Mouse (Mus musculus): ENCODE results near the gene Csf2ra. TPM values are rescaled to one million over a fixed set of nuclear protein-coding genes. Genes with fewer than 3 reads are reported as not detected.
A peak's percentile ranks its signal among the peaks of the same experiment; 100 is the strongest.

Csf2ra gene
- total and polyA plus RNA-seq, 3 experiments: 2.3 to 10.4 (median 4.3) TPM

GRCm38 (mm10) chr19:61244721-61245436, 16.6 kb upstream of the Csf2ra start:
- in situ Hi-C loops (cut with MboI; ENCODE audit: low pct_ligation_motif_present, low pct_unique_long_range_greater_than_20kb, low sequenced_read_pairs): no loop called here
- H3K4me3 ChIP-seq (replicated peaks in 1 of 3; ENCODE audit: low read depth in 2 of 3, low read length in 2 of 3, poor library complexity in 1 of 3): no peak overlapping the region
- peak; percentile 39; the same call in 1 of the 2 replicates for TF ChIP-seq POLR2A (IDR thresholded peaks at IDR 0.05; ENCODE audit: low read depth, low read length)
- peak; percentile 66; the same call in 1 of the 2 replicates for TF ChIP-seq TBP (conservative IDR thresholded peaks at IDR 0.05; ENCODE audit: low read depth, low read length)
- TF ChIP-seq EP300 (IDR thresholded peaks at IDR 0.05; ENCODE audit: low read length): peak; percentile 59
- no peak for TF ChIP-seq ZNF384 (IDR thresholded peaks at IDR 0.05; ENCODE audit: low read depth, low read length)
- no peak for TF ChIP-seq RCOR1 (conservative IDR thresholded peaks at IDR 0.05; ENCODE audit: low read depth, low read length)
- TF ChIP-seq MAX (IDR thresholded peaks at IDR 0.05; ENCODE audit: low read length): peak; percentile 35; the same call in 1 of the 2 replicates
- TF ChIP-seq TCF12 (IDR thresholded peaks at IDR 0.05; ENCODE audit: low read depth, low read length): no peak
- TF ChIP-seq MAZ (IDR thresholded peaks at IDR 0.05; ENCODE audit: low read depth, low read length): no peak
- TF ChIP-seq HCFC1 (IDR thresholded peaks at IDR 0.05; ENCODE audit: low read depth, low read length): 0 out of 2 replicates have a peak, but pooled peaks have one; percentile 28
- no peak for TF ChIP-seq CTCF (conservative IDR thresholded peaks at IDR 0.05 in 1 of 2, IDR thresholded peaks at IDR 0.05 in 1 of 2; ENCODE audit: low read depth in 2 of 2, low read length in 2 of 2)
- peak; percentile 70 for TF ChIP-seq ELF1 (IDR thresholded peaks at IDR 0.05; ENCODE audit: low read depth, low read length)
- no peaks in the 10 kb centered on the region for H3K36me3 ChIP-seq (replicated peaks in 1 of 2; ENCODE audit: control insufficient read depth in 1 of 2, insufficient read depth in 1 of 2, low read length in 1 of 2)
- no peaks in the 10 kb centered on the region for H3K79me2 ChIP-seq (replicated peaks; ENCODE audit: control insufficient read depth, extremely low read depth, insufficient read depth, poor library complexity, severe bottlenecking)
- DNase-seq (ENCODE audit: extremely low read depth): peak; percentile 76
- H3K4me1 ChIP-seq (ENCODE audit: control insufficient read depth in 1 of 2, insufficient read depth in 2 of 2): peaks cover 10 to 23% of the 10 kb centered on the region in 2 experiments; a peak in 3 of 4 replicates
- H3K27ac ChIP-seq (ENCODE audit: insufficient read depth, low read depth): peak overlapping the region; percentile 24; the same call in 1 of the 2 replicates
- H3K9ac ChIP-seq (ENCODE audit: insufficient read depth, low read depth): peak overlapping the region; percentile 33; the same call in 1 of the 2 replicates
- no peaks in the 10 kb centered on the region for H3K27me3 ChIP-seq (replicated peaks)
- H3K4me2 ChIP-seq (ENCODE audit: insufficient read depth, low read depth, poor library complexity, severe bottlenecking): peak overlapping the region; percentile 70; the same call in 1 of the 2 replicates
- dilution Hi-C loops (cut with MboI; ENCODE audit: extremely low pct_ligation_motif_present, extremely low pct_unique_long_range_greater_than_20kb, low sequenced_read_pairs): no loop called here
- H3K9me3 ChIP-seq (replicated peaks; ENCODE audit: low read length): no peaks in the 10 kb centered on the region

GRCm38 (mm10) chr19:61237967-61238366, 9.7 kb upstream of the Csf2ra start:
- no peaks in the 10 kb centered on the region for H3K79me2 ChIP-seq (replicated peaks; ENCODE audit: control insufficient read depth, extremely low read depth, insufficient read depth, poor library complexity, severe bottlenecking)
- H3K27ac ChIP-seq (ENCODE audit: insufficient read depth, low read depth): no peak overlapping the region
- no peaks in the 10 kb centered on the region for H3K36me3 ChIP-seq (replicated peaks in 1 of 2; ENCODE audit: control insufficient read depth in 1 of 2, insufficient read depth in 1 of 2, low read length in 1 of 2)
- no peak for DNase-seq (ENCODE audit: extremely low read depth)
- dilution Hi-C loops (cut with MboI; ENCODE audit: extremely low pct_ligation_motif_present, extremely low pct_unique_long_range_greater_than_20kb, low sequenced_read_pairs): no loop called here
- peaks cover 0 to 7% of the 10 kb centered on the region in 2 experiments; a peak in 2 of 4 replicates for H3K4me1 ChIP-seq (ENCODE audit: control insufficient read depth in 1 of 2, insufficient read depth in 2 of 2)
- in situ Hi-C loops (cut with MboI; ENCODE audit: low pct_ligation_motif_present, low pct_unique_long_range_greater_than_20kb, low sequenced_read_pairs): no loop called here
- TF ChIP-seq EP300 (IDR thresholded peaks at IDR 0.05; ENCODE audit: low read length) (0 out of 2 replicates have a peak, but pooled peaks have one; percentile 26), TCF12 (IDR thresholded peaks at IDR 0.05; ENCODE audit: low read depth, low read length) (no peak)
- H3K9ac ChIP-seq (ENCODE audit: insufficient read depth, low read depth): no peak overlapping the region
- H3K4me2 ChIP-seq (ENCODE audit: insufficient read depth, low read depth, poor library complexity, severe bottlenecking): no peak overlapping the region
- no peaks in the 10 kb centered on the region for H3K27me3 ChIP-seq (replicated peaks)
- no peaks in the 10 kb centered on the region for H3K9me3 ChIP-seq (replicated peaks; ENCODE audit: low read length)
- no peak overlapping the region for H3K4me3 ChIP-seq (replicated peaks in 1 of 3; ENCODE audit: low read depth in 2 of 3, low read length in 2 of 3, poor library complexity in 1 of 3)

- in situ Hi-C loops (cut with MboI; ENCODE audit: low pct_ligation_motif_present, low pct_unique_long_range_greater_than_20kb, low sequenced_read_pairs) (no loop called here), dilution Hi-C loops (cut with MboI; ENCODE audit: extremely low pct_ligation_motif_present, extremely low pct_unique_long_range_greater_than_20kb, low sequenced_read_pairs) (no loop called here)
- no peak for DNase-seq (ENCODE audit: extremely low read depth)
- Histone ChIP-seq H3K27ac (ENCODE audit: insufficient read depth, low read depth) (no peak overlapping the region), H3K36me3 (replicated peaks in 1 of 2; ENCODE audit: control insufficient read depth in 1 of 2, insufficient read depth in 1 of 2, low read length in 1 of 2) (no peaks in the 10 kb centered on the region), H3K79me2 (replicated peaks; ENCODE audit: control insufficient read depth, extremely low read depth, insufficient read depth, poor library complexity, severe bottlenecking) (no peaks in the 10 kb centered on the region), H3K4me2 (ENCODE audit: insufficient read depth, low read depth, poor library complexity, severe bottlenecking) (no peak overlapping the region), H3K9me3 (replicated peaks; ENCODE audit: low read length) (no peaks in the 10 kb centered on the region), H3K27me3 (replicated peaks) (no peaks in the 10 kb centered on the region), H3K9ac (ENCODE audit: insufficient read depth, low read depth) (no peak overlapping the region), H3K4me1 (ENCODE audit: control insufficient read depth in 1 of 2, insufficient read depth in 2 of 2) (peaks cover 0 to 13% of the 10 kb centered on the region in 2 experiments; a peak in 2 of 4 replicates), H3K4me3 (replicated peaks in 1 of 3; ENCODE audit: low read depth in 2 of 3, low read length in 2 of 3, poor library complexity in 1 of 3) (no peak overlapping the region)
- TF ChIP-seq ZMIZ1 (IDR thresholded peaks at IDR 0.05; ENCODE audit: low read depth, low read length) (no peak), RCOR1 (conservative IDR thresholded peaks at IDR 0.05; ENCODE audit: low read depth, low read length) (no peak), MXI1 (IDR thresholded peaks at IDR 0.05; ENCODE audit: low read depth, low read length) (no peak), NRF1 (IDR thresholded peaks at IDR 0.05; ENCODE audit: low read depth, low read length) (no peak), SIN3A (IDR thresholded peaks at IDR 0.05; ENCODE audit: low read length) (no peak), BHLHE40 (IDR thresholded peaks at IDR 0.05; ENCODE audit: low read depth, low read length) (no peak), ZNF384 (IDR thresholded peaks at IDR 0.05; ENCODE audit: low read depth, low read length) (no peak), ZKSCAN1 (IDR thresholded peaks at IDR 0.05; ENCODE audit: borderline replicate concordance, low read depth, low read length) (no peak), MAFK (IDR thresholded peaks at IDR 0.05; ENCODE audit: insufficient replicate concordance, low read length) (no peak), MEF2A (IDR thresholded peaks at IDR 0.05; ENCODE audit: borderline replicate concordance, low read depth, low read length) (no peak), ZC3H11A (IDR thresholded peaks at IDR 0.05; ENCODE audit: low read depth, low read length) (no peak)
Measured at GRCm38 (mm10) chr19:61234532-61234931, 6.3 kb upstream of the Csf2ra start.
